Mouse (Mus musculus) neutrophil, adult 65 days (primary cell): ENCODE measurements around the gene Marc1. TPM values are rescaled to one million over a fixed set of nuclear protein-coding genes. Genes with fewer than 3 reads are reported as not detected.

Experiments used
- total RNA-seq: library from RNA; stranded (reverse); gene quantifications from 2 replicates; pipeline ENCODE4 v1.2.4, GENCODE M21; 2023

Gene Marc1
- 0.18 TPM in 1 of 2 replicates, not detected in the other for total RNA-seq

GRCm38 (mm10) chr1:184810780-184811575 lies at the start of gene Marc1:
Marc1 (minus strand) TSS chr1:184811313.

GRCm38 (mm10) chr1:184846092-184846750 lies 35.1 kb upstream of the Marc1 start, which contains the start of gene Marc2:
Marc2 (minus strand) TSS chr1:184846451.

Other genes with a start within 250 kb of the Marc1 start
- gene Hlx, start 78.7 kb downstream of the Marc1 start, total RNA-seq = 167 and 170 TPM in 2 replicates
- gene Marc2, start 35.1 kb upstream of the Marc1 start, total RNA-seq = 47.3 and 63.7 TPM in 2 replicates
- not detected in 2 replicates for gene C130074G19Rik, start 71.9 kb upstream of the Marc1 start, total RNA-seq
- not detected in 2 replicates for gene Mark1, start 188.3 kb upstream of the Marc1 start, total RNA-seq